Mouse (Mus musculus): ENCODE measurements around the gene Vmn2r107.

Gene Vmn2r107
- long read RNA-seq, experiment 1, result 0 reads
- long read RNA-seq, experiment 2, result 0 reads

- intact Hi-C loops (cut with DNase I), result no loop called here
Observed at GRCm38 (mm10) chr17:20344942-20345341, at the start of gene Vmn2r107. Gene Vmn2r107 (plus strand): TSS chr17:20345242.

- intact Hi-C loops (cut with DNase I), result no loop called here
Observed at GRCm38 (mm10) chr17:20305790-20306189, 39.3 kb upstream of the Vmn2r107 start.

GRCm38 (mm10) chr17:20399105-20399504 is 54.1 kb downstream of the Vmn2r107 start:
- intact Hi-C loops (cut with DNase I), result no loop called here

DNA sequence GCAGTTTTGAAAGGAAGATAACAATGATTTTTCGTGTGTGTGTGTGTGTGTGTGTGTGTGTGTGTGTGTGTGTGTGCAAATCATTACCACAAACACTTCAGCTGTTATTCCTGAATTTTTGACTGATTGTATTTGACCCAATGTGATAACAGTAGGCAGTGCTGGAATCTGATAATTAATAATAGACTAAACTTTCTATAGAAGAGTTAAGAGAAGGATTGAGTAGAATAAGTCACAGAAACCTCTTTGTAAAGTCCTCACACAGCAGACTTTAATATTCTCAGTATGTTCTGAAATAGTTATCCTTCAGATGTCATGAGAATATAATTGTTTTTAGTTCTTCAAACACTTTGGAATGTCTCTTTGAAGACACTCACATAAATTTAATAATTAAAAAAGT is 68.8 kb downstream of the Vmn2r107 start, which contains the start of gene Vmn1r224:
TSS of gene Vmn1r224 (plus strand) at position 301 of the 400 bp plus-strand sequence.
- intact Hi-C loops (cut with DNase I), result no loop called here
